Mouse (Mus musculus): ENCODE measurements around the gene Cxxc4. TPM values are rescaled to one million over a fixed set of nuclear protein-coding genes. Genes with fewer than 3 reads are reported as not detected.
A peak's percentile ranks its signal among the peaks of the same experiment; 100 is the strongest.

Gene Cxxc4
- polyA plus RNA-seq, 1 experiment = 12.9 TPM

DNA sequence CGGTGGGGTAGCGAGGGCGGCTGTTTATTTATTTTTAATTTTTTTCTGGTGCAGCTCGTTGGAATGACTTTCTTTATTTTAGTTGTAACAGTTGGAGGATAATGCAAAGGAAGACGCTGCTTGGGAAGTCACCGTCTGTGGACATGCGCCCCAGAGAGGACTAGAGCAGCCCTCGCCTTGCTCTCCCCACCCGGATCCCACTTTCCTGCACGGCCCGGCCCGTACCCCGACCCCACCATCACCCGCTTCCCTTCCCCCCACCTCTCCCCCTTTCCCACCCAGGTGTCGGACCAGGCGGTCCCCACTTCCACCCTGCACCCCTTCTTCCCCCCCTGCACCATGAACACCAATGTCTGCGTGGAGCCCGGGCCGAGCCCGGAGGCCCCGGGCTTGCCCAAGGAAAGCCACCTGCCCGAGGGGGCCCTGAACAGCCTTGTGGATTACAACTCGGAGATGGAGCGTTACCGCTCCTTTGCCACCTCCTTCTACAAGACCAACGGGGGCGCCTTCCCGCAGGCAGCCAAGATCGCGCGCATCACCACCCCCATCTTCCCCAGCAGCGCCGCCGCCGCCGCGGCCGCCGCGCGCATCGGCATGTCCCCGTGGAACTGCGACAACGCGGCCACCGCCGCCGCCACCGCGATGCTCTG, 3.2 kb downstream of the Cxxc4 start:
- H3K4me1 ChIP-seq (ENCODE audit: control insufficient read depth, insufficient read depth, low read length) = no peaks in the 10 kb centered on the region; the same call in 1 of the 2 replicates
- H3K27ac ChIP-seq (ENCODE audit: insufficient read depth, low read length) = peak overlapping the region; percentile 83
- 1% methylated on average over 49 of the region's 51 CpGs for WGBS
- peak; percentile 77 to 84 for DNase-seq
- H3K27me3 ChIP-seq (ENCODE audit: control insufficient read depth, insufficient read depth, low read length) = no peaks in the 10 kb centered on the region
- H3K4me3 ChIP-seq (replicated peaks; ENCODE audit: insufficient read depth, low read depth, low read length) = peak overlapping the region; percentile 72
- TF ChIP-seq CTCF (IDR thresholded peaks at IDR 0.05; ENCODE audit: borderline replicate concordance, insufficient read depth, low read depth, low read length) (no peak), POLR2A (IDR thresholded peaks at IDR 0.05; ENCODE audit: borderline replicate concordance, insufficient read depth, low read length) (peak; percentile 44)

DNA sequence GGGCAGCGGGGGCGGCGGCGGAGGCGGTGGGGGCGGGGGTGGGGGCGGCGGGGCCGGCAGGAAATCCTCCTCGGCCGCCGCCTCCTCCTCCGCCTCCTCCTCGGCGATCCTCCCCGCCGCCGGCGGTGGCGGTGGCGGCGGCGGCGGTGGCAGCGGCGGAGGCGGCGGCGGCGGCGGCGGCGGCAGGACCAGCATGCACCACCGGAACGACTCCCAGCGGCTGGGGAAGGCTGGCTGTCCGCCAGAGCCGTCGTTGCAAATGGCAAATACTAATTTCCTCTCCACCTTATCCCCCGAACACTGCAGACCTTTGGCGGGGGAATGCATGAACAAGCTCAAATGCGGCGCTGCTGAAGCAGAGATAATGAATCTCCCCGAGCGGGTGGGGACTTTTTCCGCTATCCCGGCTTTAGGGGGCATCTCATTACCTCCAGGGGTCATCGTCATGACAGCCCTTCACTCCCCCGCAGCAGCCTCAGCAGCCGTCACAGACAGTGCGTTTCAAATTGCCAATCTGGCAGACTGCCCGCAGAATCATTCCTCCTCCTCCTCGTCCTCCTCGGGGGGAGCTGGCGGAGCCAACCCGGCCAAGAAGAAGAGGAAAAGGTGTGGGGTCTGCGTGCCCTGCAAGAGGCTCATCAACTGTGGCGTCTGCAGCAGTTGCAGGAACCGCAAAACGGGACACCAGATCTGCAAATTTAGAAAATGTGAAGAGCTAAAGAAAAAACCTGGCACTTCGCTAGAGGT, 3.9 kb downstream of the Cxxc4 start:
- Histone ChIP-seq H3K4me3 (replicated peaks; ENCODE audit: insufficient read depth, low read depth, low read length) (peak overlapping the region; percentile 72), H3K27me3 (ENCODE audit: control insufficient read depth, insufficient read depth, low read length) (no peaks in the 10 kb centered on the region), H3K4me1 (ENCODE audit: control insufficient read depth, insufficient read depth, low read length) (no peaks in the 10 kb centered on the region; the same call in 1 of the 2 replicates), H3K27ac (ENCODE audit: insufficient read depth, low read length) (peak overlapping the region; percentile 83)
- WGBS = under 1% methylated on average over 35 of the region's 61 CpGs
- peak; percentile 84 to 88 for DNase-seq
- TF ChIP-seq CTCF (IDR thresholded peaks at IDR 0.05; ENCODE audit: borderline replicate concordance, insufficient read depth, low read depth, low read length) (no peak), POLR2A (IDR thresholded peaks at IDR 0.05; ENCODE audit: borderline replicate concordance, insufficient read depth, low read length) (peak; percentile 12; the same call in 1 of the 2 replicates)

DNA sequence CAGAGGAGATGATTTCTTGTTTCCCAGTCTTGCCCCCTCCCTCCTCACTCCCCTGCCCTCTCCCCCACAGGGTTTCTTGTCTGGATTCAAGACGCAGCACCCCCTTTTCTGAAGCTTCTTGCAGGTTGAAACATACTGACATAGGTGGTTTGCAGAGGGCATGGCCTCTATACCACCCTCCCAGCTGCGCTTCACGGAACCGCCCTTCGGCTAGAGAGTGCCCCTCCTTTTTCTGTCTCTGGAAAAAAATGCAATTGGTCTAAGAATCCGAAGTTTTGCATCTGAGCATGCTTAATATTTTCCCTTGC, 4.4 kb downstream of the Cxxc4 start:
- TF ChIP-seq POLR2A (IDR thresholded peaks at IDR 0.05; ENCODE audit: borderline replicate concordance, insufficient read depth, low read length) (no peak), CTCF (IDR thresholded peaks at IDR 0.05; ENCODE audit: borderline replicate concordance, insufficient read depth, low read depth, low read length) (no peak)
- H3K27ac ChIP-seq (ENCODE audit: insufficient read depth, low read length) = peak overlapping the region; percentile 83
- H3K4me3 ChIP-seq (replicated peaks; ENCODE audit: insufficient read depth, low read depth, low read length) = peak overlapping the region; percentile 72
- WGBS = 12% methylated on average over 6 of the region's 6 CpGs
- H3K27me3 ChIP-seq (ENCODE audit: control insufficient read depth, insufficient read depth, low read length) = no peaks in the 10 kb centered on the region
- no peaks in the 10 kb centered on the region; the same call in 1 of the 2 replicates for H3K4me1 ChIP-seq (ENCODE audit: control insufficient read depth, insufficient read depth, low read length)
- DNase-seq = no peak

DNA sequence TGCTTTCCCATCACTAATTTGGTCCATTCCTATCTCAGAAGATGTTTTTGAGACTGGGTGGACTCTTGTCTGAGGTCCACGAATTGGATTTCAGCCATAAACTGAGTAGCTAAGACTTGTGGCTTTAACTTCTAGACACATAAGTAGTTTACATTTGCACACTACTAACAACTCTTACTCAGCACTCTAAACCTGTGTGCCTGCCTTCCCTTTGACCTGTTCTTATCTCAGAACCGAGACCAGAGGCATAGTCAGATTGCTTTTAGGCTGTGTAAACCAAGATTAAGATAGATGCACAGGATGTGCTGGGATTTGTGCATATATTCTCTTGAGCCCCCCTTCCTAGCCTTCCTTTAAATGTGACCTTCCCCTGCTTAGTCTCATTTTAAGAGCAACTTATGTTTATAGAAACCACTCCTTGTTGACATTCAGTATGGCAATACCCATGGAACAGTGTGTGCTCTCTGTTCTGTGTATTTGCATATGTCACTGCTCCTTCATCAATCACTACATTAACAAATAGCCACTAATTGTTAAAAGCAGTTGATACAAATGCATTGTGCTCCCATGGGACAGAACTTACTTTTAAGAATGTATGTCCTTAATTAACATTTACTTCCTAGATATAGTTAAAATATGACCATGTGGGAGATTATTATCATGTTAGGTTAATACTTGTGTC, 7.0 kb downstream of the Cxxc4 start:
- WGBS = 85% methylated on average over 2 of the region's 2 CpGs
- Histone ChIP-seq H3K4me1 (ENCODE audit: control insufficient read depth, insufficient read depth, low read length) (no peaks in the 10 kb centered on the region), H3K4me3 (replicated peaks; ENCODE audit: insufficient read depth, low read depth, low read length) (no peak overlapping the region), H3K27ac (ENCODE audit: insufficient read depth, low read length) (no peak overlapping the region), H3K27me3 (ENCODE audit: control insufficient read depth, insufficient read depth, low read length) (no peaks in the 10 kb centered on the region)
- no peak for TF ChIP-seq CTCF (IDR thresholded peaks at IDR 0.05; ENCODE audit: borderline replicate concordance, insufficient read depth, low read depth, low read length)
- TF ChIP-seq POLR2A (IDR thresholded peaks at IDR 0.05; ENCODE audit: borderline replicate concordance, insufficient read depth, low read length) = no peak
- no peak for DNase-seq

DNA sequence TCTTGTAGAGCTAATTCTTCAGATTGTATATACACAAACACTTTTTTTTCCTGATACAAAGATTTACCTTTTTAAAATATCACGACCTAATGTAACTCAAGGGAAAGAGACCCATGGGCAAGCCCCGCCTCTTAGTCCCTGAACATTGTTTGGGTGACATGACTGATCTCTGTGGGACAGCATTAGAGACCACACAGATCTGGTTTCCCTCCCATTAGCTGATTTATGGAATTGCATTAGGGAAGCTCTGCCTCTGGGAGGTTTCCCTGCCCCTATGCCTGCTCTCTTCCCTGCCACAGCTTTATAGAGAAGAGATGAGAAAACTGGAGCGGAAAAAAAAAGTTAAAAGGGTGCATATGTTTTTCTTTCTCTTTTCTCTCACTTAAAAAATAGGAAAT, 7.6 kb downstream of the Cxxc4 start:
- H3K27me3 ChIP-seq (ENCODE audit: control insufficient read depth, insufficient read depth, low read length) = no peaks in the 10 kb centered on the region
- no peak overlapping the region for H3K27ac ChIP-seq (ENCODE audit: insufficient read depth, low read length)
- TF ChIP-seq POLR2A (IDR thresholded peaks at IDR 0.05; ENCODE audit: borderline replicate concordance, insufficient read depth, low read length) (no peak), CTCF (IDR thresholded peaks at IDR 0.05; ENCODE audit: borderline replicate concordance, insufficient read depth, low read depth, low read length) (no peak)
- no peak overlapping the region for H3K4me3 ChIP-seq (replicated peaks; ENCODE audit: insufficient read depth, low read depth, low read length)
- H3K4me1 ChIP-seq (ENCODE audit: control insufficient read depth, insufficient read depth, low read length) = no peaks in the 10 kb centered on the region
- no peak for DNase-seq
- WGBS = 63% methylated on average over 3 of the region's 3 CpGs

DNA sequence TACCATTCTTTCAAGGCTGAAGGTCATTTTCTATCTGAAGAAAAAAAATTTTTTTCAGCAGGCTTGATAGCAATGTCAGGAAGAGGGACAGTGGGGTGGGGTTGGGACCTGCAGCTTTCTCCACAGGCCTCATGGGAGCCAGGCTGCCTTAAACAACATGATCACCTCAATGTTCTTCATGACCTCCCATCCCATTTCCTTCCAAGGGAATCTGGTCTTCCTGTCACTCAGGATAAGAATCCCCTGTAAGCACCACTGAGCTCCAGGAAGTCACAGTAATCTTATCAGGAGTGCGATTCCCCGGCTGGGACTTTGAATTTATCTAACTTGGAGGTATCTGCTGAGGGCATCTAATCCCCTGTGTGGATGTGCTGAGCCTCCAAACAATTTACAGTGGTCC, 17.9 kb downstream of the Cxxc4 start:
- Histone ChIP-seq H3K4me1 (ENCODE audit: control insufficient read depth, insufficient read depth, low read length) (no peaks in the 10 kb centered on the region), H3K4me3 (replicated peaks; ENCODE audit: insufficient read depth, low read depth, low read length) (no peak overlapping the region), H3K27me3 (ENCODE audit: control insufficient read depth, insufficient read depth, low read length) (no peaks in the 10 kb centered on the region), H3K27ac (ENCODE audit: insufficient read depth, low read length) (no peak overlapping the region)
- DNase-seq = no peak
- WGBS = 81% methylated on average over 2 of the region's 2 CpGs
- no peak for TF ChIP-seq CTCF (IDR thresholded peaks at IDR 0.05; ENCODE audit: borderline replicate concordance, insufficient read depth, low read depth, low read length)
- no peak for TF ChIP-seq POLR2A (IDR thresholded peaks at IDR 0.05; ENCODE audit: borderline replicate concordance, insufficient read depth, low read length)

DNA sequence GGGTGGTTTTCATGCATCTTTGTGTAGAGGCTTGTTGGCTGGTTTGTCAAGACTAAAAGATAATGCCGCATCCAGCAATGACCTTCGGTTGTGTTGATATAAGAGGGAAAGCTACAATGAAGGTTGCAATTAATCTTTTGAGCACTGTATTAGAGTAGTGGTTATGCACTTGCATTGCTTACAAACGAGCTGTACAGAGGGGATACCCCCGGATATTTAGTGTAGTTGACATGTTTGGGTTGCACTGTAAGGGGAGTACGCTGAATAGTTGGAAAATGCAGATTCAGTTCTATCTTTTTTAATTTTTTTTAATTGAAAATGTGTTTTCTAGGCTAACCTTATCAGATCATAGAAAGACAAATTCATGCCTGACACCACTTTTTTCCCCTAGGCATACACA, 22.4 kb downstream of the Cxxc4 start:
- H3K27ac ChIP-seq (ENCODE audit: insufficient read depth, low read length) = no peak overlapping the region
- H3K4me1 ChIP-seq (ENCODE audit: control insufficient read depth, insufficient read depth, low read length) = no peaks in the 10 kb centered on the region
- 68% methylated on average over 5 of the region's 5 CpGs for WGBS
- no peak overlapping the region for H3K4me3 ChIP-seq (replicated peaks; ENCODE audit: insufficient read depth, low read depth, low read length)
- no peaks in the 10 kb centered on the region for H3K27me3 ChIP-seq (ENCODE audit: control insufficient read depth, insufficient read depth, low read length)
- no peak for TF ChIP-seq POLR2A (IDR thresholded peaks at IDR 0.05; ENCODE audit: borderline replicate concordance, insufficient read depth, low read length)
- no peak for TF ChIP-seq CTCF (IDR thresholded peaks at IDR 0.05; ENCODE audit: borderline replicate concordance, insufficient read depth, low read depth, low read length)
- DNase-seq = no peak

All from cerebellum, adult 2 months (tissue).